Mouse (Mus musculus) gastrocnemius, postnatal 36 days (tissue): Measurements from ENCODE around the gene Camk2g. TPM values are rescaled to one million over a fixed set of nuclear protein-coding genes. Genes with fewer than 3 reads are reported as not detected.

Source experiments
- DNase-seq, 2 experiments: peaks; one replicate each; pipeline ENCODE4 v3.0.0; 2022
- intact Hi-C: fragments of 180-260 bp; cut with DNase I; formaldehyde crosslinking; loops from one replicate; pipeline ENCODE4 v1.15.1; 2025
- total RNA-seq, 2 experiments: library from RNA; stranded (reverse); gene quantifications; 2 replicates each; pipeline ENCODE4 v1.2.3; 2021

The Camk2g gene
- total RNA-seq, 2 experiments from 2014 or later = 170 to 172 TPM

- intact Hi-C loops = loop anchor here (5.0 kb wide), 1 partner anchor 258 kb away; no protein-coding TSS in a partner anchor
- DNase-seq = no peak
These were observed 44.3 kb downstream of the Camk2g start for GRCm38 (mm10) chr14:20749494-20750051.

DNA sequence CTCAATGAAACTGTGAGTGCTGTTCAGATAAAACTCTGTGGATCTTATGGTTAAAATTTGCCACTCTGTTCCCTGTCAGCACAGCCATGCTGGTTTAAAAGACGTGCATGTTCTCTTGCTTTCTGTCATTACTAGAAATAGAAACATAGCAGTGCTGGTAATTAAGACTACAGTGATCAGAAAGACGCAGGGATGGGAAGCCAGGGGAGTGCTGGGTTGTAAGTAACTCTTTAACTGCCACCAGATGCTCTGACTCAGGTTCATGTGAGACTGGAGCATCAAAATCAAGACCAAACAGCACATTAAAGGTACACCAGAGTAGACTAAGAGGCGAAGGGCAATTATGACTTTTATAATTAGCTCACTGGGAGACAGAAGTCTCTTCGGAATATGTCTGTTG lies 45.5 kb downstream of the Camk2g start:
- intact Hi-C loops = loop anchor here (5.0 kb wide), 1 partner anchor 259 kb away; no protein-coding TSS in a partner anchor
- no peak for DNase-seq

GRCm38 (mm10) chr14:20746935-20747334 lies 47.0 kb downstream of the Camk2g start:
- intact Hi-C loops = loop anchor here (5.0 kb wide), 1 partner anchor 260 kb away; no protein-coding TSS in a partner anchor
- DNase-seq = no peak

- intact Hi-C loops = no loop called here
- DNase-seq = no peak
These were observed 50.3 kb downstream of the Camk2g start for GRCm38 (mm10) chr14:20743614-20744013.

- DNase-seq = no peak
- intact Hi-C loops = no loop called here
These were observed 52.6 kb downstream of the Camk2g start for GRCm38 (mm10) chr14:20741301-20741700.

DNA sequence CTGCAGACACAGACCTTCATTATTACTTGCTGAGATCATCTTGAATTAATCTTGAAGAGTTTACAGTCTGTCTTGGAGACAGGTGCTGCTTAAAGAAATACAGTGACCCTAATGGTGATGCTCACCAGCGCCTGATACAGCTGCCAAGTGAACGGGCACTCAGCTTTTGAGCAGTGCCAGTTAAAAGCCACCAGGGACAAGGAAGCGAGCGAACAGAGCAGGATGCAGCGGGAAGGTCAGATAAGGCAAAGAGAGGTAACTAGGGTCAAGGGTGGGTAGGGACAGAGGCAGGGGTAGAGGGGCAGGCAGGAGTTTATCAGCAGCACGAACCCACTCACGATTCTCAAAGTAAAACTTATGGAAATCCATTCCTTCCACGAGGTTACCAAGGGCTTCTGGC lies 55.4 kb downstream of the Camk2g start:
- intact Hi-C loops = no loop called here
- no peak for DNase-seq

GRCm38 (mm10) chr14:20737306-20737705 lies 56.6 kb downstream of the Camk2g start:
- peak in 1 of 2 experiments; percentile 31 for DNase-seq
- intact Hi-C loops = no loop called here

DNA sequence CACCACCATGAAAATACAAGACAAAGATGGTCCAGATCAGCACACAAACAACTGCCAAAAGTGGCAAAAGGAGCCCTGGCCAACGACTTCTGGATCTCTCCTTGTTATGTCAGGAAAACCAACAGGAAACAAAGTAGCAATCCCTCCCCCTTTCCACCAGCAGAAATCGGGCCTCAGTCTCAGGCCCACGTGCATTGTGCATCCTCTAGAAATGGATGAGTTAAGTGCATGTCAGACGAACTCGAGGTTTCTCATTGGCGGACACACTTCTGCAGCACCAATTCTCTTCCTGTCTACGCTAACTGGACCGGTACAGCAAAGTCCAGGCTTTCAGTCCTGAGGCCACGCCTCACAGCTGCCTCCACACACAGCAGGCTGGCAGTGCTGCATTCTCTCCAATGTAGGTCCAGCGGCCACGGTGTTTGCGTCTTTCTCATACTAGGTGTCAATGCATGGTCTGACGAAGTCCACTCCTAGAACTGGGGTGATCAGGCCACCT lies 57.9 kb downstream of the Camk2g start:
- peak in 1 of 2 experiments; percentile 13 for DNase-seq
- intact Hi-C loops = no loop called here

DNA sequence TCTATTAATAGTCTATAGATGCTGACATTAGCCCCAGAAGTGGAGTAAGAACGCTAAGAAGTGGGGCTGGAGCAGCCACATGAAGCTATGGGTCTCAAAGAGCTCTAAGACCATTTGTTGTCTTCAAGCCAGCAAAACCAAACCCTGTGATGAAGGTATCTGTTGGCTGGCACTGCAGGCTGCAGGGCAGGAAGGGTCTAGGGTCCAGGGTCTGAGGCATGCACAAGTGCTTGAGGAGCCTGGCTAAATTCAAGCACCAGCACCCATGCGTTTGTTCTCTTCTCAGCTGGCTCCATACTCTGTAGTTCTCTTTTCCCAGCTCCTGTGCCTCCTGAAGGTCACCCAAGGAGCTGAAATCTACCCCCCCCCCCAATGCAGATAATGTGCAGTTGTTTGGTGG lies 58.8 kb downstream of the Camk2g start:
- intact Hi-C loops = no loop called here

DNA sequence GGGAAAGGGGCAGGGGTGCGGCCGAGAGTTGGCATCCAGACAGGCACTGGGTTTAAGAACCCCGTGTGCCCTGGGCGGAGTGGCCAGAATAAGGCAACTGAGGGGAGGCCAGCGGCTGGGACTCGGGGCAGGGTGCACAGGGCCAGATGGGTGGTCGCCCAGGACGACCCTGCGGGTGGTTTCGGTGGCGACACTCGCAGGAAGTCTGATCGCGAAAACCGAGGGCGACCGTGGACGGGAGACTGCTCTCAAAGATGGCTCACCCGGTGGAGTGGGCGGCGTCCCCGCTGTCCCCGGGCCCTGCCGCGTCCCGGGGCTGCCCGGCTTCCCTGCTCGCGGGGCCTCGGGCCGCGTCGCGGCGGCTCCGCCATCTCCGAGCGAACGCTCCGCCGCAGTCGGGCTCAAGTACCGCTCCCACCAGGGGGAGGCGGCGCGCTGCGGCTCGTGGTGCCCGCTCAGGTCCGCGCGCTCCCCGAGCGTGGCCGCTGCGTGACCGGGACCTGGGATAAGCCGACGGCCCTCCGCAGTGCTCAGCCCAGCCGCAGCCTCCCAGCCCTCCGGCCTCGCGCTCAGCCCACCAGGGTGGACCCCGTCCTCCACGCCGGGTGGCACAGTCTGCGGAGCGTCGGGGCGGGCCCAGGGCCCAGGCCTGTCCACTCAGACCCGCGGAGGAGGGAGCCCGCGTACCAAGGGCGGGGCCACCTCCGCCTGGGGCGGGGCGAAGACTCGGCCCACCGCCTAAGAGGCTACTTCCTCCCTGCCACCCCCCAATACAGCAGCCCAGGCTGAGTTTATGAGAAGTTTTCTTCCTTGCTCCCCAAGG lies 59.7 kb downstream of the Camk2g start, which contains the start of gene Ndst2:
Gene Ndst2, minus strand, starts transcription at position 611 of the 823 bp plus-strand sequence.
- intact Hi-C loops = no loop called here
- DNase-seq = peak; percentile 84 to 91

More for the DNA sequence above, 58.8 kb downstream of the Camk2g start:
- no peak for DNase-seq

DNA sequence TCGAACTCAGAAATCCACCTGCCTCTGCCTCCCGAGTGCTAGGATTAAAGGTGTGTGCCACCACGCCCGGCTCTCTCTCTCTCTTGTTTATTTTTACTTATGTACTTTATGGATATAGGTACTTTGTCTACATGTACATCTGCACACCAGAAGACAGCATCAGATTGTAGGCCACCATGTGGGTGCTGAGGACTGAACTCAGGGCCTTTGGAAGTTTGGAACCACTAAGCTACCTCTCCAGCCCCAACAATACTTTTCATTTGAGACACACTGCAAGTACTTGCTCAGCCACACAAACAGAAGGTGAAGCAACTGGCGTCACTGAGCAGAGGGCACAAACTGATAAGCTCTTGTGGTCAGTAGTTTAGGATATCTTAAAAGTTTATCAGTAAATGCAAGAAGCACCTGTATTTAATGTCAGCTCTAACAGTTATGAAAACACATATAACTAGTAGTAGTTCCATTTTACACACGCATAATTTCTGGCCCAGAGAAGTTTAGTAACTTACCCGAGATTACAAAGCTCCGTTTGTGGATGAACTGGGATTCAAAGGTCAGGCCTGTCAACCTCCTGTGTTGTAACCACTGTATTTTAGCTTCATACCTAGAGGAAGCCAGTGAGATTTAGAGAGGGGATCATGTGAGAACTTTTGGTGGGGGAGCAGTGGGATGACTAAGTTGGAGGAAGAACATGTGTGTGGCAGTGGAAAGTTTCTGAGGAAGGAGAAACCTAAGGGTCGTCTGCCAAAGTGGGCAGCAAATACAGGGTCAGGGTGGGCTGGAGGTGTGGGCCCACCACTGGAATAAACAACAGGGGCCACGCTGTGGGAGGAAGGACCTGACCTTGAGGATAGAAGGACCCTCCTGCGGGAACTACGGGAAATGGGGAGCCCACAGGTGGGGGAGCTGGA lies 60.6 kb downstream of the Camk2g start:
- DNase-seq = no peak
- intact Hi-C loops = no loop called here

DNA sequence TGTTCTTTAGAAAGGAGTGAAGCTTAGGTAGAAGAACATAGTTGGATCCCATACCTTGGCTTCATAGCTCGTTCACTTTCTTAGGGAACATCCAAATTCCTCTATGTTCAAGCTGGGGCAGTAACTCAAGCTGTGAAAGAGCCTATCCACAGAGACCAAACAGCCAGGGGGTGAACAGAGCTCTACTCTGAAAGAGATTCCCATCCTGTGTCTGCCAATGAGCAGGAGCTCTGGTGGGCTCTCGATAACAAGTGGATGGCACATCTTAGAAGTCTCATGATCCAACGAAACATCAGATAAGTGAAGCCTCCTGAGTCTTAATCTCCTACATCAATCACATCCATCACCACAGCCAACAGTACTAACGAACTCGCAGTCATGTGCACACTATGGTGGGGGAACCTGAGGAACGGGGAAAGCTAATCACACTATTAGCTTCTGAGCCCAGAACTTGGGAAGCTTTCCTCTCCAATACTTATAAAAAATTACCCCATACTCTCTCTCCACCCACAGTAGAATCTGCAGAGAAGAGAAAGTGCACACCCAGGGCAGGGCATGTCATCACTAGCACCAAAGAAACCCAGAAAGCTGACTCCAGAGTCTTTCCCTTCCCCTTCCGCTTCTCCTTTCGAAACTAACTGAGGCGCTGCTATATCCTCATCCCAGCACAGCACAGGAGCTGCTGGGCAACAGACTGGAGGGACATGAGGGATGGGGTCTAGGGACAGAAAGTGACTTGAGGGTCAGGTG lies 62.9 kb downstream of the Camk2g start:
- no peak for DNase-seq
- intact Hi-C loops = no loop called here

GRCm38 (mm10) chr14:20729871-20730270 lies 64.0 kb downstream of the Camk2g start:
- intact Hi-C loops = no loop called here
- DNase-seq = no peak

- intact Hi-C loops = no loop called here
These were observed 68.1 kb downstream of the Camk2g start for GRCm38 (mm10) chr14:20725660-20726339.

DNA sequence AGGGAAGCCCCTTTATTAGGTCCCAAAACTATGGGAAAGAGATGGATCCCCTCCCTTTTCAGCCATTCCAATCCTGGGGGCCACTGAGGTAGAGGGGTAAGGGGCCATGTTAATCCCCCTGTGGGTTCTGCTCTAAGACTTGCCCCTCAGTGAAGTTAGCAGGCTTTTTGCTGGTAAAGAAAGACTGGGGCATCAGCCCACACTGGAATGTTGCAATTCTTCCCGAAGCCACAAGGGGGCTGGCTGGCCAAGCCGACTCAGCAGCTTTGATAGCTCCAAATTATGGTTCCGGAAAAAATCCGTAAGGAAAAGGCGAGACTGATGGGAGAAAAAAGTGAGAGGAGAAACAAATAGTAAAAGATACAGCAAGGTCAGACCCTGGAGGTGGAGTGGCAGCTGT lies 69.8 kb downstream of the Camk2g start:
- intact Hi-C loops = no loop called here
- peak in 1 of 2 experiments; percentile 55 for DNase-seq

More at GRCm38 (mm10) chr14:20725660-20726339, 68.1 kb downstream of the Camk2g start:
- DNase-seq = no peak

GRCm38 (mm10) chr14:20723006-20723405 lies 70.9 kb downstream of the Camk2g start:
- no peak for DNase-seq
- intact Hi-C loops = no loop called here

DNA sequence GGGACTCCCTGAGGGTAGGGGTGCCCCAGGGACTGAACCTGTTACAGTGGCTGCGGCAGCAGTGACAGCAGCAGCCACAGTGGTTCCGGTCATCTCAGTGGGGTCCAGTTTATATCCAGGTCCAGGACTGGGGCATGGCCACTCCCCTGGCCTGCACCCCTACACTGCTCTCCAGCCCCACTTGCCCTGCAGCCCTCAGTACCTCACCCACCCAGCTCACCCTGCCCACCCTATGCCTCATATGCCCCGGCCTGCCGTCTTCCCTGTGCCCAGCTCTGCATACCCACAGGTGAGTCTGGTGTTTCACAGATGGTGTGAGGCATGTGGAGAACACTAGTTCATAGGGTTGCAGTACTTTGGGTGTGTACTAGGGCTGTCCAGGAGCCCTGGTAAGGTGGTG lies 72.5 kb downstream of the Camk2g start:
- intact Hi-C loops = no loop called here
- no peak for DNase-seq

GRCm38 (mm10) chr14:20719767-20720166 lies 74.1 kb downstream of the Camk2g start:
- peak in 1 of 2 experiments; percentile 11 for DNase-seq
- intact Hi-C loops = no loop called here

- intact Hi-C loops = no loop called here
- DNase-seq = peak in 1 of 2 experiments; percentile 11
These were observed 75.4 kb downstream of the Camk2g start for GRCm38 (mm10) chr14:20718443-20718842.
